Mouse (Mus musculus): ENCODE measurements at regions not wholly inside any gene's neighbourhood (a gene's known extent, or its start where the extent isn't known, plus 50 kb on each side); places are given as distances from the start of the nearest gene placed in this dataset.

DNA sequence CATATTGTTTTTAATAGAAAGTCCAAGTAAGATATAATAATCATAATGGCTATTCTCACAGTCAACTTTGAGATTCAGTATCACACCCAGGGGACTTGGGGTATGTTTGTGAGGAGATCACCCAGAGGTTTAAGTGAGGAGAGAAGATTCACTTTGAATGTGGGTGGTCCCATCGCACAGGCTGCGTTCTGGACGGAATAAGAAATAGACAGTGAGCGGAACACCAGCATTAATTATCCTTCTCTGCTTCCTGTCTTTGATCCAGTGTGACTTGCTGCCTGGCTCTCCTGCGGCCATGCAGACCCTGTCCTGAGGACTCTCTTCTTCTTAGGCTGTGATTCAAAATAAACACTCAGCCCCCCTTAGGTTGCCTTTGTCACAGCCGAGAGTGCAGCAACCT is 60.6 kb upstream of the Kras start:
- Histone ChIP-seq H3K9ac (replicated peaks; ENCODE audit: low read length) (no peak overlapping the region), H3K27ac (replicated peaks; ENCODE audit: low read depth, low read length) (no peak overlapping the region), H3K36me3 (ENCODE audit: control insufficient read depth, insufficient read depth, low read length) (no peaks in the 10 kb centered on the region), H3K4me1 (ENCODE audit: control insufficient read depth, insufficient read depth, low read length) (no peaks in the 10 kb centered on the region), H3K9me3 (ENCODE audit: control insufficient read depth, low read length) (no peaks in the 10 kb centered on the region), H3K4me2 (ENCODE audit: low read length) (no peak overlapping the region), H3K4me3 (replicated peaks; ENCODE audit: low read depth, low read length) (no peak overlapping the region), H3K27me3 (ENCODE audit: control insufficient read depth, insufficient read depth, low read length) (no peaks in the 10 kb centered on the region)
- 17% methylated on average over 6 of the region's 6 CpGs for WGBS
- no peak for ATAC-seq (ENCODE audit: low FRiP score, low TSS enrichment)
- no peak for DNase-seq

GRCm38 (mm10) chr6:145309025-145309424 is 59.0 kb upstream of the Kras start:
- WGBS: 91% methylated on average over 3 of the region's 3 CpGs
- no peak overlapping the region for H3K4me3 ChIP-seq (replicated peaks; ENCODE audit: low read depth, low read length)
- ATAC-seq (ENCODE audit: low FRiP score, low TSS enrichment): no peak

DNA sequence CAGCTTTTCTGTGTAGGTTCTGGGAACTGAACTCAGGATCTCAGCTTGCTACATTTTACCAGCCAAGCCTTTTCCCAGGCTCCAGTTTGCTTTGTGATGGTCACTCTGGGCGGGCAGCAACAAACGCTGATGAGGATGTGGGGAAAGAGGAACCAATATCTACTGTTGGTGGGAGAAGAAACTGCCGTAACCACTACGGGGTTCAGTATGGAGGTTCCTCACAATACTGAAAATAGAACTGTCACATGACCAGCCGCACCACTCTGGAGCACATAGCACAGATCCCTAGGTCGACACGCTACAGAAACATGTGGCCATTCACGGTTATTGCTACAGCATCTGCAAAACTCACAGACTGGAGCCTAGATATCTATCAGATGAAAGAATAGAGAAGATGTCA is 57.2 kb upstream of the Kras start:
- Histone ChIP-seq H3K4me3 (replicated peaks; ENCODE audit: low read depth, low read length) (no peak overlapping the region), H3K27ac (replicated peaks; ENCODE audit: low read depth, low read length) (no peak overlapping the region), H3K4me2 (ENCODE audit: low read length) (no peak overlapping the region), H3K27me3 (ENCODE audit: control insufficient read depth, insufficient read depth, low read length) (no peaks in the 10 kb centered on the region), H3K9me3 (ENCODE audit: control insufficient read depth, low read length) (no peaks in the 10 kb centered on the region), H3K36me3 (ENCODE audit: control insufficient read depth, insufficient read depth, low read length) (no peaks in the 10 kb centered on the region), H3K4me1 (ENCODE audit: control insufficient read depth, insufficient read depth, low read length) (peaks cover 8% of the 10 kb centered on the region), H3K9ac (replicated peaks; ENCODE audit: low read length) (no peak overlapping the region)
- WGBS: 95% methylated on average over 8 of the region's 8 CpGs
- no peak for ATAC-seq (ENCODE audit: low FRiP score, low TSS enrichment)
- DNase-seq: no peak

More at GRCm38 (mm10) chr6:145309025-145309424, 59.0 kb upstream of the Kras start:
- Histone ChIP-seq H3K9ac (replicated peaks; ENCODE audit: low read length) (no peak overlapping the region), H3K27ac (replicated peaks; ENCODE audit: low read depth, low read length) (no peak overlapping the region), H3K4me2 (ENCODE audit: low read length) (no peak overlapping the region), H3K9me3 (ENCODE audit: control insufficient read depth, low read length) (no peaks in the 10 kb centered on the region), H3K36me3 (ENCODE audit: control insufficient read depth, insufficient read depth, low read length) (no peaks in the 10 kb centered on the region), H3K27me3 (ENCODE audit: control insufficient read depth, insufficient read depth, low read length) (no peaks in the 10 kb centered on the region), H3K4me1 (ENCODE audit: control insufficient read depth, insufficient read depth, low read length) (no peaks in the 10 kb centered on the region)
- DNase-seq: no peak

DNA sequence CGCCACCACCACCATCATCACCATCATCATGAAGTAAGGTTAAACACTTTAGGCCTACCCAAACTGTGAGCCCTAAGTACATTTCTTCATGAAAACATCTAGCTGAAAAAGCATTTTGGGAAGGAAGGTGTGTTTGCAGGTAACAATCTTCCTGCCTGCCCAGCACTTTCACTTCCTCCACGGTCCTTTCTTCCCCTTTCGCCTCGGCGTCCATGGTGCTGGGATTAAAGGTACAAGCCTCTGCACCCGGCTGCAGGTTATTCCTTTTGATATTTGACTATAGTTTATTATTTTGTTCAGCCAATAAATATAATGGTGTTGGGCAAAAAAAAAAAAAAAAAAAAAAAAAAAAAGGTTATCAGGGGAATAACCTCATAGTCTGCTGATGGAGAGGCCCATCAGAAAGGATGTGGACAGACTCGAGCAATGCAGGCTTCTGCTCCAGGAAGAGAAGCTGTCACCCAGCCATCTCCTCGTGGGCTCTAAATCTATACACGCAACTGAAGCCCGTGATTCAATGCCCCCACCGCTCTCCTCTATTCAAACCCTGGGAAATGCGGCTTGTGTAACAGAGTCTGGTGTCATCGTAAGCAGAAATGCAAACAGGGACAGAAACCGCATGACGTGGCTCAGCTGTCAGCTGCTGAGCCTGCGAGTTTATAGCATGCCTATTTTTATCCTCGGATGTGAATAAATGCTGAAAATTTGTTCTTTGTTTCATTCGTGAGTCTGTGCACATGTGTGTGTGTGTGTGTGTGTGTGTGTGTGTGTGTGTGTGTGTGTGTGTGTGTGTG is 56.5 kb upstream of the Kras start:
- no peak for ATAC-seq (ENCODE audit: low FRiP score, low TSS enrichment)
- no peak overlapping the region for H3K4me2 ChIP-seq (ENCODE audit: low read length)
- no peak overlapping the region for H3K27ac ChIP-seq (replicated peaks; ENCODE audit: low read depth, low read length)
- H3K4me1 ChIP-seq (ENCODE audit: control insufficient read depth, insufficient read depth, low read length): peaks cover 8% of the 10 kb centered on the region
- peak; percentile 43 for DNase-seq
- no peak overlapping the region for H3K9ac ChIP-seq (replicated peaks; ENCODE audit: low read length)
- H3K36me3 ChIP-seq (ENCODE audit: control insufficient read depth, insufficient read depth, low read length): no peaks in the 10 kb centered on the region
- no peaks in the 10 kb centered on the region for H3K9me3 ChIP-seq (ENCODE audit: control insufficient read depth, low read length)
- no peak overlapping the region for H3K4me3 ChIP-seq (replicated peaks; ENCODE audit: low read depth, low read length)
- H3K27me3 ChIP-seq (ENCODE audit: control insufficient read depth, insufficient read depth, low read length): no peaks in the 10 kb centered on the region
- 73% methylated on average over 18 of the region's 18 CpGs for WGBS

GRCm38 (mm10) chr6:145305669-145306068 is 55.6 kb upstream of the Kras start:
- Histone ChIP-seq H3K9ac (replicated peaks; ENCODE audit: low read length) (no peak overlapping the region), H3K4me3 (replicated peaks; ENCODE audit: low read depth, low read length) (no peak overlapping the region), H3K27me3 (ENCODE audit: control insufficient read depth, insufficient read depth, low read length) (no peaks in the 10 kb centered on the region), H3K27ac (replicated peaks; ENCODE audit: low read depth, low read length) (no peak overlapping the region), H3K4me1 (ENCODE audit: control insufficient read depth, insufficient read depth, low read length) (peaks cover 8% of the 10 kb centered on the region), H3K4me2 (ENCODE audit: low read length) (no peak overlapping the region), H3K9me3 (ENCODE audit: control insufficient read depth, low read length) (no peaks in the 10 kb centered on the region), H3K36me3 (ENCODE audit: control insufficient read depth, insufficient read depth, low read length) (no peaks in the 10 kb centered on the region)
- WGBS: 96% methylated on average over 5 of the region's 5 CpGs
- DNase-seq (no peak), ATAC-seq (ENCODE audit: low FRiP score, low TSS enrichment) (no peak)

DNA sequence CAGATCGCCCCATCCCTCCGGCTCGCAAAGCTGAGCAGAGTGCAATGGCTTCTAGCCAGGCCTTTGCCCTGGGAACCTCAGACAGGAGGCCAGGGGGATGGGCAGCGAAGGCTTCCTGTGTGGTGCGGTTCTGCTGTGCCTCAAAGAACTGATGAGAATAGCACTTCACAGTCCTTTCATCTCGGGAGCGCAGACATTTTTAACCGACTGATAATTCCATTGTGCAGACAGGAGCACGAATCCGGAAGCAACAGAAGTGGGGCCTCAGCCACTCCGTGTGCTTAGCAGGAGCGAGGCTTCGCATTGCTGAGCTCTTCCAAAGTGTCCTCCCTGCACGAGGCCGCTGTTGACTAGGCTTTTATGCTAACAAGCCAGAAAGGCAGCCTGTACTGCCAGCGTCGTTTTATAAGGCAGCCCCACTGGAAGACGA is 53.6 kb upstream of the Kras start:
- H3K27me3 ChIP-seq (ENCODE audit: control insufficient read depth, insufficient read depth, low read length): no peaks in the 10 kb centered on the region
- H3K9ac ChIP-seq (replicated peaks; ENCODE audit: low read length): peak overlapping the region; percentile 31
- ATAC-seq (ENCODE audit: low FRiP score, low TSS enrichment) (0 out of 2 replicates have a peak, but pooled peaks have one; percentile 24), DNase-seq (peak; percentile 79)
- peak overlapping the region; percentile 46 for H3K27ac ChIP-seq (replicated peaks; ENCODE audit: low read depth, low read length)
- peaks cover 8% of the 10 kb centered on the region for H3K4me1 ChIP-seq (ENCODE audit: control insufficient read depth, insufficient read depth, low read length)
- peak overlapping the region; percentile 13; the same call in 1 of the 2 replicates for H3K4me3 ChIP-seq (replicated peaks; ENCODE audit: low read depth, low read length)
- peak overlapping the region; percentile 45 for H3K4me2 ChIP-seq (ENCODE audit: low read length)
- 6% methylated on average over 18 of the region's 18 CpGs for WGBS
- H3K36me3 ChIP-seq (ENCODE audit: control insufficient read depth, insufficient read depth, low read length): no peaks in the 10 kb centered on the region
- H3K9me3 ChIP-seq (ENCODE audit: control insufficient read depth, low read length): no peaks in the 10 kb centered on the region

GRCm38 (mm10) chr6:145302907-145303640 is 53.0 kb upstream of the Kras start:
- H3K9me3 ChIP-seq (ENCODE audit: control insufficient read depth, low read length): no peaks in the 10 kb centered on the region
- H3K4me1 ChIP-seq (ENCODE audit: control insufficient read depth, insufficient read depth, low read length): peaks cover 8% of the 10 kb centered on the region
- peak overlapping the region; percentile 46 for H3K27ac ChIP-seq (replicated peaks; ENCODE audit: low read depth, low read length)
- H3K4me2 ChIP-seq (ENCODE audit: low read length): peak overlapping the region; percentile 45
- H3K36me3 ChIP-seq (ENCODE audit: control insufficient read depth, insufficient read depth, low read length): no peaks in the 10 kb centered on the region
- H3K9ac ChIP-seq (replicated peaks; ENCODE audit: low read length): no peak overlapping the region
- DNase-seq (no peak), ATAC-seq (ENCODE audit: low FRiP score, low TSS enrichment) (no peak)
- WGBS: 65% methylated on average over 22 of the region's 22 CpGs
- H3K27me3 ChIP-seq (ENCODE audit: control insufficient read depth, insufficient read depth, low read length): no peaks in the 10 kb centered on the region
- H3K4me3 ChIP-seq (replicated peaks; ENCODE audit: low read depth, low read length): peak overlapping the region; percentile 13; the same call in 1 of the 2 replicates

DNA sequence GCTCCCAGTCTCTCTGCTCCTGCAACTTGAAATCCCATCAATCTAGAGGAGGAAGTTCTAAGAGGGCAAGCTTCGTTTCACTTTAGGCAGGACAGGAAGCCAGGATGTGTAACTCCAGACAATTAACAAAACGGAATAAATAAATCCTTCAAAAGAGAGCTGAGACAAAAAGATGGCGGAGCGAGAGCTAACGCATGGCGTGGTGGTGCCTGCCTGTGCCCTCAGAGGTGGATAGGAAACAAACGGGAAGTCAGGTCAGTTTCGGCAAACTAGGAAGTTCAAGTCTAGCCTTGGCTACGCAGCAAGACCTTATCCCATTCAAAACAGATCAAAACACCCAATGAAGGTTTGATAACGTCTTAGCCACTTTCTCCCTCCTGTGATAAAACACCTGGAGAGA is 52.1 kb upstream of the Kras start:
- H3K9ac ChIP-seq (replicated peaks; ENCODE audit: low read length): no peak overlapping the region
- no peaks in the 10 kb centered on the region for H3K9me3 ChIP-seq (ENCODE audit: control insufficient read depth, low read length)
- DNase-seq (no peak), ATAC-seq (ENCODE audit: low FRiP score, low TSS enrichment) (no peak)
- no peak overlapping the region for H3K27ac ChIP-seq (replicated peaks; ENCODE audit: low read depth, low read length)
- H3K36me3 ChIP-seq (ENCODE audit: control insufficient read depth, insufficient read depth, low read length): no peaks in the 10 kb centered on the region
- no peaks in the 10 kb centered on the region for H3K27me3 ChIP-seq (ENCODE audit: control insufficient read depth, insufficient read depth, low read length)
- H3K4me2 ChIP-seq (ENCODE audit: low read length): no peak overlapping the region
- H3K4me3 ChIP-seq (replicated peaks; ENCODE audit: low read depth, low read length): no peak overlapping the region
- WGBS: 94% methylated on average over 10 of the region's 10 CpGs
- H3K4me1 ChIP-seq (ENCODE audit: control insufficient read depth, insufficient read depth, low read length): peaks cover 8% of the 10 kb centered on the region

All from midbrain, embryonic 14.5 days (tissue).